Mouse (Mus musculus): ENCODE data around the gene H2afz.
A peak's percentile ranks its signal among the peaks of the same experiment; 100 is the strongest.
"Not testable (repeated sequence)": the region's sequence is repeated elsewhere in the genome, so short reads cannot be mapped to it uniquely, and the experiment has no call there.

The H2afz gene

GRCm38 (mm10) chr3:137864988-137865982 is 998 bp downstream of the H2afz start:
- DNase-seq, result peak; percentile 92

GRCm38 (mm10) chr3:137867133-137867436 is 2.8 kb downstream of the H2afz start:
- DNase-seq, result no peak

- DNase-seq, result peak; percentile 47 to 80
Observed at GRCm38 (mm10) chr3:137867437-137868093, 3.3 kb downstream of the H2afz start, which contains the start of gene Dnajb14. Gene Dnajb14, plus strand, starts transcription at chr3:137867675.

GRCm38 (mm10) chr3:137868094-137868913 is 4.0 kb downstream of the H2afz start:
- no peak for DNase-seq

- no peak for DNase-seq
Observed at GRCm38 (mm10) chr3:137869395-137869794, 5.1 kb downstream of the H2afz start.

GRCm38 (mm10) chr3:137879313-137879712 is 15.0 kb downstream of the H2afz start:
- DNase-seq, result no peak

GRCm38 (mm10) chr3:137880109-137880748 is 15.9 kb downstream of the H2afz start:
- DNase-seq, result no peak

GRCm38 (mm10) chr3:137881093-137881492 is 16.8 kb downstream of the H2afz start:
- no peak for DNase-seq

- DNase-seq, result no peak
Observed at GRCm38 (mm10) chr3:137887961-137888360, 23.7 kb downstream of the H2afz start.

GRCm38 (mm10) chr3:137891089-137891488 is 26.8 kb downstream of the H2afz start:
- DNase-seq, result no peak

- no peak for DNase-seq
Observed at GRCm38 (mm10) chr3:137892118-137892517, 27.8 kb downstream of the H2afz start.

- DNase-seq, result no peak
Observed at GRCm38 (mm10) chr3:137893789-137894188, 29.5 kb downstream of the H2afz start.

GRCm38 (mm10) chr3:137895196-137895595 is 30.9 kb downstream of the H2afz start:
- no peak for DNase-seq

- no peak for DNase-seq
Observed at GRCm38 (mm10) chr3:137896386-137896785, 32.1 kb downstream of the H2afz start.

GRCm38 (mm10) chr3:137896867-137897266 is 32.6 kb downstream of the H2afz start:
- no peak for DNase-seq

- no peak for DNase-seq
Observed at GRCm38 (mm10) chr3:137897685-137898084, 33.4 kb downstream of the H2afz start.

- no peak for DNase-seq
Observed at GRCm38 (mm10) chr3:137900149-137900548, 35.9 kb downstream of the H2afz start.

- no peak for DNase-seq
Observed at GRCm38 (mm10) chr3:137913093-137913492, 48.8 kb downstream of the H2afz start.

GRCm38 (mm10) chr3:137914567-137914966 is 50.3 kb downstream of the H2afz start:
- not testable (repeated sequence) for DNase-seq
